Mouse (Mus musculus) embryonic stem cell, embryonic (primary cell): ENCODE data around the gene Haus4.

Experiments
- CTCF ChIA-PET, 4 experiments: fragments of 300-600 bp in 2 of 4; fragments of 350-600 bp in 2 of 4; sonication (Branson Sonifier 250); formaldehyde crosslinking; loops; one replicate each; lab custom pipeline; 2022; ENCODE audit warnings: inconsistent platforms in 2 of 4; lab: Charles Lee
- POLR2A ChIA-PET, 4 experiments: fragments of 300-600 bp in 2 of 4; fragments of 350-600 bp in 2 of 4; sonication (Branson Sonifier 250); formaldehyde crosslinking; loops; one replicate each; lab custom pipeline; 2022; ENCODE audit warnings: antibody characterized with exemption in 4 of 4, inconsistent platforms in 1 of 4; lab: Charles Lee

The Haus4 gene

DNA sequence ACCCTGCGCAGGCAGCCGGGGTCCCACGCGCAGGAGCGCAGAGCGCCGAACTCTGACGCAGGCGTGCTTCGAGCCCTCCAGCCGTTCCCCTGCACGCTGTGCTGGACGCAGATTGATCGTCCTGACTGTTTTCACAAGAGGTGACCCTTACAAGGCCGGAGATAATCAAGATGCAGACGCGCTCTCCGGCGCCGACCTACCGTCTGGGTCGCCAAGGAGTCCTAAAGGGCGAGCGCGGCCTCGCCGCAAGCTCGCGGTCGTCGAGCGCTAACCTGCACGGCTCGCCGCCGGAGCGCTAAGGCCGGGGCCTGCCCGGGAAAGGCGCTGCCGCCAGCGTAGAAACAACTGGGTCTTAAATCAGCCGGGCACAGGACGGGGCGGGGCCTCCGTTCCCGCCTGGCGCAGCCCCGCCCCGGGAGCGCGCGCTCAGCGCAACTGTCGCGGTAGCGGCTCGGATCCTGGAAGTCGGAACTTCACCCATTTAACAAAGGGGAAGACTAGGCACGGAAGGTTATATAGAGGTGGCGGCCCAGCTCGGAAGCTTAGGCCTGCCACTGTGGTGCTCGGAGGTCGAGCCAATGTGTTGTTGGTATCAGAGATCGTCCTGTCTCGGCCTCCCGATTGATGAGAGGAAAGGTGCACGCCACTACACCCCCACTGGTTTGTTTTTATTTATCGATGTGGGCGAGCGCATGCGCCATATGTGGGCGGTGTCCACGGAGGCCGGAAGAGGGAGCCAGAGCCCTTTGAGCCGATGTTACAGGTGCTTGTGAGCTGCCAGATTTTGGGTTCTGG lies at the start of gene Haus4:
Gene Haus4 (minus strand): TSS at position 642 of the 795 bp plus-strand sequence.
- ChIA-PET CTCF (interaction anchor here (0.5 to 3.2 kb wide), 56 partner anchors 10 to 461 kb away, joined by 3 to 16 read pairs (median 4); partner anchors contain the start of genes Ajuba (in 2 of the 4), Cdh24 (in 2 of the 4), 4931414P19Rik (in 1 of the 4) and Psmb5 (in 1 of the 4)), POLR2A (interaction anchor here (0.6 to 49.3 kb wide), 76 partner anchors 8 to 319 kb away, joined by 3 to 2028 read pairs (median 4); partner anchors contain the start of genes 1700123O20Rik (in 2 of the 4), 4931414P19Rik (in 2 of the 4), Ajuba (in 2 of the 4) and Cdh24 (in 2 of the 4))

DNA sequence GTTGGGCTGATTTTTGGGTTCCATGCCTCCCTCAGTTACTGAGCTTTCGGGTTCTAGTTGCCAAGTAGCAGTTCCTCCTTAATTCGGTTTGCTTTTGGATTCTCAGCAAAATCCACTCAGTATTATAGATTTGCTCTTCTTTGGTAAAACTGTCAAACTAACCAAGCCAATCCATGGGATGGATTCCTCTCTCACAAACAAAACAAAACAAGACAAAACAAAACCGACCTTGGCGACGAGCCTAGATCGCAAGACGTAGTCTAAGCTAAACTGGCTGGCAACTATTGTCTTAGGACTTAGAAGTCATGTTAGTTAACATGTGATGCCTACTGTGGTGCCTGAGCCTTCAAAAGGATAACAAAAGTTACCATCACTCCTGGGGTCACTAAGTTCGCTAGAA lies 49.3 kb upstream of the Haus4 start:
- ChIA-PET CTCF (interaction anchor here in 3 of 4 experiments (0.6 to 1.6 kb wide), 4 partner anchors 14 to 511 kb away, joined by 3 to 4 read pairs (median 3); no protein-coding TSS in a partner anchor), POLR2A (interaction anchor here in 3 of 4 experiments (0.7 to 67.6 kb wide), 16 partner anchors 8 to 140 kb away, joined by 3 to 2028 read pairs (median 5); partner anchors contain the start of genes 1700123O20Rik (in 2 of the 3), Acin1 (in 2 of the 3), Psmb5 (in 2 of the 3) and Ajuba (in 1 of the 3))

GRCm38 (mm10) chr14:54603038-54603654 lies 48.7 kb upstream of the Haus4 start:
- ChIA-PET POLR2A (interaction anchor here in 3 of 4 experiments (0.7 to 67.6 kb wide), 15 partner anchors 8 to 83 kb away, joined by 3 to 2028 read pairs (median 6); partner anchors contain the start of genes 1700123O20Rik (in 2 of the 3), Acin1 (in 2 of the 3), Psmb5 (in 2 of the 3) and Ajuba (in 1 of the 3)), CTCF (interaction anchor here in 3 of 4 experiments (0.6 to 1.6 kb wide), 5 partner anchors 14 to 510 kb away, joined by 3 to 4 read pairs (median 3); no protein-coding TSS in a partner anchor)

- ChIA-PET CTCF (interaction anchor here in 2 of 4 experiments (0.5 to 1.6 kb wide), 4 partner anchors 15 to 412 kb away, joined by 3 read pairs; no protein-coding TSS in a partner anchor), POLR2A (interaction anchor here in 2 of 4 experiments (0.6 to 67.6 kb wide), 7 partner anchors 8 to 40 kb away, joined by 3 to 2028 read pairs (median 12); partner anchors contain the start of genes Ajuba (in 1 of the 2) and Haus4 (in 1 of the 2))
Measured at GRCm38 (mm10) chr14:54602613-54603012, 48.2 kb upstream of the Haus4 start.

DNA sequence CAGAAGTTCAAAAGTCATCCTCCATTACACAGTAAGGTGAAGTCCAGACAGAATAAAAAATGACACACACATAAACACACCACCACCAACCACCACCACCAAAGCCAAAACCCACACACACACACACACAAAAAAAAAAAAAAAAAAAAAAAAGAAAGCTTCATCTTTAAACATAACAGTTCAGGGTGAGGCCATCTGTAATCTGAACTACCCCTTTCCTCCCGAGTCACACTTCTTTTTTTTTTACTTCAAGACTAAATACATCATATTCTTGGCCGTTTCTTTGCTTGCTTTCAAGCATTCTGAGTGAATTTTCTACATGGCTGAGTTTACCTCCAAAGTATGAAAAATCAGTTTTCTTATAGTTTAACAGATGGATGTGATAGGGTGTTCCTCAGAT lies 47.2 kb upstream of the Haus4 start:
- CTCF ChIA-PET: interaction anchor here in 2 of 4 experiments (0.6 to 1.5 kb wide), 3 partner anchors 11 to 50 kb away, joined by 3 read pairs; no protein-coding TSS in a partner anchor

GRCm38 (mm10) chr14:54597084-54597483 lies 42.7 kb upstream of the Haus4 start:
- POLR2A ChIA-PET: interaction anchor here in 1 of 4 experiments (1.0 to 67.6 kb wide), 3 partner anchors 9 to 35 kb away, joined by 3 to 2028 read pairs (median 4); partner anchors contain the start of genes Ajuba, Haus4 and Psmb5

More for the DNA sequence above, 47.2 kb upstream of the Haus4 start:
- POLR2A ChIA-PET: interaction anchor here in 2 of 4 experiments (0.6 to 67.6 kb wide), 6 partner anchors 11 to 858 kb away, joined by 3 to 2028 read pairs (median 4); partner anchors contain the start of genes Ajuba (in 1 of the 2), Haus4 (in 1 of the 2) and Psmb5 (in 1 of the 2)

DNA sequence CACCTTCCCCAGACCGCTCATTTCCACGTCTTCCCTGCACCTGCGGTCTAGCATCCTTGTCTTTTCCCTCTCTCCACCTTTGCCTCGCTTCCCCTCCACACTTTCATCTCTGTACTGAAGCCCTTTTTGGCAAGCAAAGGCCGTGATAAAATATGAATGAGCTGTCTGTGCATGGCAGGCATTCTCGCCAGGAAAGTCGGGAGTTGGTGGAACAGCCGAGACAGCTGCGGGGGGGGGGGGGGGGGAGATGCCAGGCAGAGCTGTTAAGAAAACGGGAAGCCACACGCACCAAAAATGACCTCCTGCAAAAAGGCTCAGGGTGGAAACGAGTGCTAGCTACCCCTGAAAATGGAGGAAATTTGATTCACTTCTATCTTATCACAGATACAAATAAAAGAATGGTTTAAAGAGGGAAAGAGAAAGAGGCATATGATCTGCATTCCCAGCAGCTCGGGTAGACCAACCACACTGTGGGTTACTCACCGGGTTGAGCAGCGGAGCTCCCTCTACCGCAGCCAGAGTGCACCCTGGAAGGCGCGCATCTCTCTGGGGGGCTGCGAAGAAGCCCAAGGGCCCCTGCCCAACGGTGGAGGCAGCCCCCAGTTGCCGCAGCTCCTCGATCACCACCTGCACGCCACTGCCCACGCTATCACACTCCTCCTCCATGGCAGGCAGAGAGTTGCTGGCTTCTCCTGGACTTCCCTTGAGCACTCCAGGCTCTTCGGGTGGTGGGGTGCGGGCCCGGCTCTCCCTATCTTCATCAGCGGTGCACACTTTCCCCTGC lies 40.4 kb upstream of the Haus4 start:
- ChIA-PET CTCF (interaction anchor here in 3 of 4 experiments (0.5 to 3.8 kb wide), 43 partner anchors 11 to 367 kb away, joined by 3 to 30 read pairs (median 5); partner anchors contain the start of genes Haus4 (in 3 of the 3), 4931414P19Rik (in 1 of the 3), Cdh24 (in 1 of the 3) and Gm17606 (in 1 of the 3)), POLR2A (interaction anchor here (0.5 to 67.6 kb wide), 45 partner anchors 8 to 481 kb away, joined by 3 to 2028 read pairs (median 5); partner anchors contain the start of genes 4931414P19Rik (in 3 of the 4), Haus4 (in 3 of the 4), Psmb5 (in 3 of the 4) and 1700123O20Rik (in 2 of the 4))

More at GRCm38 (mm10) chr14:54597084-54597483, 42.7 kb upstream of the Haus4 start:
- CTCF ChIA-PET: interaction anchor here in 1 of 4 experiments (0.7 kb wide), 1 partner anchor 14 kb away, joined by 3 read pairs; no protein-coding TSS in a partner anchor

DNA sequence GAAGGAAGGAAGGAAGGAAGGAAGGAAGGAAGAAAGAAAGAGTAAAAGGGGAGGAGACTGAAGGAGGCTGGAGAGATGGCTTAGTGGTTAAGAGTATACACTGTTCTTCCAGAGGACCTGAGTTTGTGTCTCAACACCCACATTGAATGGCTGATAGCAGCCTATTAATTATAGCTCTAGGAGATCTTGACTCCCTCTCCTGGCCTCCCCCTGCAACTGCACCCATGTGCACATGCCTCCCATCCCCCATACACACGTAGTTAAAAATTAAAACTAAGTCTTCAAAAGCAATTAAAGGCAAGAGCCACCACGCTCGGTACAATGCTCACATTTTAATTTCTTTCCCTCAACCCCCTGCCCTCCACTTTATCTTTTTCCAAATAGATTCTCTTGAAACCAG lies 39.6 kb upstream of the Haus4 start:
- ChIA-PET CTCF (interaction anchor here (0.6 to 3.8 kb wide), 29 partner anchors 10 to 366 kb away, joined by 3 to 30 read pairs (median 5); partner anchors contain the start of genes Haus4 (in 3 of the 4), Prmt5 (in 1 of the 4) and Slc7a7 (in 1 of the 4)), POLR2A (interaction anchor here (0.6 to 67.6 kb wide), 29 partner anchors 9 to 552 kb away, joined by 3 to 2028 read pairs (median 6); partner anchors contain the start of genes Haus4 (in 3 of the 4), 4931414P19Rik (in 2 of the 4), Ajuba (in 1 of the 4) and Cdh24 (in 1 of the 4))

DNA sequence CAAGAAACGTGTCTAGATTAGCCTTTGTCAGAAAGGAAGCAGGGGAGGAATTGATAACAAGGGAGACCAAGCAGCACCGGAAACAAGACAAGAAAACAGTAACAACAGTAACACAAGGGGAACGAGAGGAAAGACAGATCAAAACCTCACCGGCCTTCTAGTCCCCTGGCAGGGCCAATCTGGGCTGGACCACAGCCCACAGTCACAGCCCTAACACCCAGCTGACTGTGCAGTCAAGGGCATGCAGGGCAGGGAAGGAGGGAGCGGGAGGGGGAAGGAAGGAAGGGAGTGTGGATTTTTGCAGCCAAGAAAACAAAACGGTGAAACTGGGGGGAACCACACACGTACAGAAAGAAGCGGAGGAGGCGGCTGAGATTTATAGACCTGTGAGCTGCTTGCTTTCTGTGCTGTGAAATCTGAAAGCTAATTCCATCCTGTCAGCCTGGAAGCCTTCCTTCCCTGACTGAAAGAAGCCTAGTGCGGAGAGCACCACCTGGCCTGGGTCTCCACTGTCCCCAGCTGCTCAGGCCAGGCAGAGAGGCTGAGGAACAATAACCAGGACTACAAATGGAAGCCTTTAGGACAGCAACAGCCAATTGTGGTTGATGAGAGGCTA lies 38.0 kb upstream of the Haus4 start:
- ChIA-PET CTCF (interaction anchor here (0.6 to 3.8 kb wide), 12 partner anchors 8 to 139 kb away, joined by 3 to 30 read pairs (median 4); no protein-coding TSS in a partner anchor), POLR2A (interaction anchor here in 3 of 4 experiments (0.6 to 67.6 kb wide), 11 partner anchors 9 to 67 kb away, joined by 3 to 2028 read pairs (median 5); partner anchors contain the start of genes 4931414P19Rik (in 2 of the 3), Haus4 (in 2 of the 3) and Ajuba (in 1 of the 3))

DNA sequence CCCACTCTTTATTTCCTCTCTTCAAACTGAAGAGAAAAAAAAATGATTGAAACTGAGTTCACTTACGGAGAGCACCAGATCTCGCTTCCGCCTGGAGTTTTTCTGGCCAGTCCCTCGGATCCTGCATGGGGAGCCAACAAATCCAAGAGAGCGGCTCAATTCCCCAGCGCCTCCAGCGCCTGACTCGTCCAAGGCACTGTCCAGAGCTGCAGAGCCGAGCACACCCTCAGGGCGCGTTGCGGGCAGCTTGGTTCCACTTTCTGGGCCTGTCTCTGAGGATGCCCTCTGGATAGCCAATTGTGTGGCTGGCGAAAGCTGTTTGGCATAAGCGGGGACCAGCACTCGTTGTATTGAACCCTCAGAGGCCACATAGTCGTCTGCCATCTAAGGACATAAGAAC lies 36.6 kb upstream of the Haus4 start:
- ChIA-PET POLR2A (interaction anchor here in 3 of 4 experiments (0.7 to 67.6 kb wide), 16 partner anchors 9 to 45 kb away, joined by 3 to 2028 read pairs (median 5); partner anchors contain the start of genes 4931414P19Rik (in 2 of the 3), Ajuba (in 2 of the 3), Haus4 (in 2 of the 3) and Psmb5 (in 1 of the 3)), CTCF (interaction anchor here in 2 of 4 experiments (0.7 to 2.7 kb wide), 10 partner anchors 9 to 67 kb away, joined by 3 to 12 read pairs (median 4); partner anchors contain the start of gene Haus4 (in 1 of the 2))

- ChIA-PET POLR2A (interaction anchor here (0.6 to 67.6 kb wide), 17 partner anchors 8 to 130 kb away, joined by 3 to 2028 read pairs (median 4); partner anchors contain the start of genes Haus4 (in 3 of the 4), Psmb5 (in 2 of the 4), 4931414P19Rik (in 1 of the 4) and Ajuba (in 1 of the 4)), CTCF (interaction anchor here (0.5 to 5.4 kb wide), 37 partner anchors 8 to 356 kb away, joined by 3 to 30 read pairs (median 4); partner anchors contain the start of genes Haus4 (in 3 of the 4), 4931414P19Rik (in 1 of the 4) and Cdh24 (in 1 of the 4))
Measured at GRCm38 (mm10) chr14:54583681-54584338, 29.4 kb upstream of the Haus4 start.

- CTCF ChIA-PET: interaction anchor here (1.0 to 5.4 kb wide), 9 partner anchors 8 to 13 kb away, joined by 3 to 30 read pairs (median 9); no protein-coding TSS in a partner anchor
- POLR2A ChIA-PET: interaction anchor here in 2 of 4 experiments (0.9 to 67.6 kb wide), 7 partner anchors 11 to 68 kb away, joined by 3 to 2028 read pairs (median 14); partner anchors contain the start of genes Haus4 (in 2 of the 2), 4931414P19Rik (in 1 of the 2), Ajuba (in 1 of the 2) and Psmb11 (in 1 of the 2)
Measured at GRCm38 (mm10) chr14:54582536-54582935, 28.1 kb upstream of the Haus4 start.

DNA sequence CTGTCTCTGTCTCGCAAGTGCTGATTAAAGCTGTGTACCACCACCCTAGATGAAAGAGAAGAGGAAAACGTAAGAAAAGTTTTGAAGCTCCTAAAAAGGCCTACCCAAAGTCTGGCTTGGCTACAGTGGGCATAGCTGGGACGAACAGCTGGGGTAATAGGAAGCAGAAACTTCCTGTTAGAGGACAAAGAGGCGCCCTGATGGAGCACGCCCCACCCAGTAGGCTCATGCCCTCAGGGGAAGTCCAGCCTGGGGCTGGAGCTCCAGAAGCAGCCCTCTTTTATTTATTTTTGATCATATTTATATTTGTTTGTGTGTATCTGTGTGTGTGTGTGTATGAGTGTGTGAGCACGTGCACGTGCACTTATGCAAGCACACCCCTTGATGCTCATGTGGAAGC lies 25.2 kb upstream of the Haus4 start:
- POLR2A ChIA-PET: interaction anchor here (0.7 to 67.6 kb wide), 19 partner anchors 8 to 107 kb away, joined by 3 to 2028 read pairs (median 4); partner anchors contain the start of genes Haus4 (in 2 of the 4), Psmb5 (in 2 of the 4), 1700123O20Rik (in 1 of the 4) and 4931414P19Rik (in 1 of the 4)
- CTCF ChIA-PET: interaction anchor here (0.7 to 3.1 kb wide), 18 partner anchors 10 to 348 kb away, joined by 3 to 16 read pairs (median 4); partner anchors contain the start of genes Haus4 (in 2 of the 4), 1700123O20Rik (in 1 of the 4) and Cdh24 (in 1 of the 4)
